Comparison of ENCODE assay signal across 8 mouse cellular contexts in genomic region chr1:63115540-63115939, GRCm38 (mm10). TPM values are rescaled to one million over a fixed set of nuclear protein-coding genes. Genes with fewer than 3 reads are reported as not detected.
DNase-seq lines count a peak whose midpoint lies in the region; ATAC-seq and TF ChIP-seq lines count a peak whose summit lies in the region.

No protein-coding gene starts in this region.

- no peak for TF ChIP-seq POLR2A in cerebellum, adult 2 months (IDR thresholded peaks at IDR 0.05; ENCODE audit: borderline replicate concordance, insufficient read depth, low read length)
- no peak for TF ChIP-seq POLR2A in CH12.LX (IDR thresholded peaks at IDR 0.05; ENCODE audit: low read depth, low read length)

- H3K9me3 ChIP-seq in CH12.LX (replicated peaks; ENCODE audit: low read length) = no peaks in the 10 kb centered on the region
- no peaks in the 10 kb centered on the region for H3K9me3 ChIP-seq in forebrain, embryonic 16.5 days (ENCODE audit: control insufficient read depth, low read length)
- H3K9me3 ChIP-seq in liver, postnatal 0 days (ENCODE audit: low read length) = no peaks in the 10 kb centered on the region

- H3K27me3 ChIP-seq in cerebellum, adult 2 months (ENCODE audit: control insufficient read depth, insufficient read depth, low read length) = no peaks in the 10 kb centered on the region
- no peaks in the 10 kb centered on the region for H3K27me3 ChIP-seq in CH12.LX (replicated peaks)
- no peaks in the 10 kb centered on the region for H3K27me3 ChIP-seq in forebrain, embryonic 16.5 days (replicated peaks; ENCODE audit: control insufficient read depth, insufficient read depth, low read length)
- no peaks in the 10 kb centered on the region for H3K27me3 ChIP-seq in liver, postnatal 0 days (ENCODE audit: insufficient read depth, low read length)

- TF ChIP-seq RAD21 in CH12.LX (IDR thresholded peaks at IDR 0.05; ENCODE audit: low read depth, low read length) = no peak

- in situ Hi-C loops in CH12.LX (cut with MboI; ENCODE audit: low pct_ligation_motif_present, low pct_unique_long_range_greater_than_20kb, low sequenced_read_pairs) = no loop called here

- H3K4me1 ChIP-seq in cerebellum, adult 2 months (ENCODE audit: control insufficient read depth, insufficient read depth, low read length) = peaks cover 5% of the 10 kb centered on the region
- H3K4me1 ChIP-seq in CH12.LX (ENCODE audit: control insufficient read depth in 1 of 2, insufficient read depth in 2 of 2) = peaks cover 14 to 27% of the 10 kb centered on the region in 2 experiments
- H3K4me1 ChIP-seq in forebrain, embryonic 16.5 days (replicated peaks; ENCODE audit: control insufficient read depth, insufficient read depth, low read length) = peaks cover 24% of the 10 kb centered on the region
- H3K4me1 ChIP-seq in liver, postnatal 0 days (ENCODE audit: insufficient read depth) = peaks cover 18% of the 10 kb centered on the region

- peak overlapping the region; percentile 43 for H3K4me3 ChIP-seq in cerebellum, adult 2 months (replicated peaks; ENCODE audit: insufficient read depth, low read depth, low read length)
- H3K4me3 ChIP-seq in CH12.LX (replicated peaks in 1 of 3; ENCODE audit: low read depth in 2 of 3, low read length in 2 of 3, poor library complexity in 1 of 3) = peak overlapping the region; percentile 61 to 86 (median 74)
- peak overlapping the region; percentile 90 for H3K4me3 ChIP-seq in forebrain, embryonic 16.5 days (replicated peaks; ENCODE audit: low read length)
- H3K4me3 ChIP-seq in liver, postnatal 0 days (ENCODE audit: low read depth, low read length) = peak overlapping the region; percentile 93

- TF ChIP-seq EP300 in CH12.LX (IDR thresholded peaks at IDR 0.05; ENCODE audit: low read length) = no peak
- no peak for TF ChIP-seq EP300 in liver, postnatal 0 days (IDR thresholded peaks at IDR 0.05; ENCODE audit: low read depth)

- peaks cover 61% of the 10 kb centered on the region for H3K79me2 ChIP-seq in CH12.LX (replicated peaks; ENCODE audit: control insufficient read depth, extremely low read depth, insufficient read depth, poor library complexity, severe bottlenecking)

- H3K4me2 ChIP-seq in CH12.LX (ENCODE audit: insufficient read depth, low read depth, poor library complexity, severe bottlenecking) = peak overlapping the region; percentile 94
- peak overlapping the region; percentile 94 for H3K4me2 ChIP-seq in forebrain, embryonic 16.5 days (ENCODE audit: low read length)
- H3K4me2 ChIP-seq in liver, postnatal 0 days (ENCODE audit: low read depth, low read length) = peak overlapping the region; percentile 86

- H3K9ac ChIP-seq in CH12.LX (ENCODE audit: insufficient read depth, low read depth) = peak overlapping the region; percentile 100
- peak overlapping the region; percentile 100; the same call in 1 of the 2 replicates for H3K9ac ChIP-seq in forebrain, embryonic 16.5 days (replicated peaks; ENCODE audit: low read depth, low read length)
- peak overlapping the region; percentile 100 for H3K9ac ChIP-seq in liver, postnatal 0 days (replicated peaks)

- TF ChIP-seq CTCF in cerebellum, adult 2 months (IDR thresholded peaks at IDR 0.05; ENCODE audit: borderline replicate concordance, insufficient read depth, low read depth, low read length) = no peak
- no peak for TF ChIP-seq CTCF in CH12.LX (conservative IDR thresholded peaks at IDR 0.05 in 1 of 2, IDR thresholded peaks at IDR 0.05 in 1 of 2; ENCODE audit: low read depth in 2 of 2, low read length in 2 of 2)
- no peak for TF ChIP-seq CTCF in liver, postnatal 0 days (IDR thresholded peaks at IDR 0.05; ENCODE audit: low read depth)

- ATAC-seq in cerebellum, adult (ENCODE audit: insufficient number of reproducible peaks, low FRiP score, low TSS enrichment) = no peak
- ATAC-seq in forebrain, embryonic 16.5 days = no peak
- ATAC-seq in liver, postnatal 0 days = no peak

- no peak overlapping the region for H3K27ac ChIP-seq in cerebellum, adult 2 months (ENCODE audit: insufficient read depth, low read length)
- no peak overlapping the region for H3K27ac ChIP-seq in CH12.LX (ENCODE audit: insufficient read depth, low read depth)
- no peak overlapping the region for H3K27ac ChIP-seq in forebrain, embryonic 16.5 days (ENCODE audit: low read length)
- peak overlapping the region; percentile 100; the same call in 1 of the 2 replicates for H3K27ac ChIP-seq in liver, postnatal 0 days (ENCODE audit: low read depth)

- dilution Hi-C loops in CH12.LX (cut with MboI; ENCODE audit: extremely low pct_ligation_motif_present, extremely low pct_unique_long_range_greater_than_20kb, low sequenced_read_pairs) = no loop called here

- peaks cover 17 to 31% of the 10 kb centered on the region in 2 experiments for H3K36me3 ChIP-seq in CH12.LX (replicated peaks in 1 of 2; ENCODE audit: control insufficient read depth in 1 of 2, insufficient read depth in 1 of 2, low read length in 1 of 2)
- H3K36me3 ChIP-seq in forebrain, embryonic 16.5 days (ENCODE audit: control insufficient read depth, insufficient read depth) = 0 out of 2 replicates have a peak, but pooled peaks cover 2% of the 10 kb centered on the region
- peaks cover 31% of the 10 kb centered on the region for H3K36me3 ChIP-seq in liver, postnatal 0 days (replicated peaks; ENCODE audit: insufficient read depth, low read length)

- DNase-seq in cerebellum, adult 2 months = no peak
- DNase-seq in CH12.LX (ENCODE audit: extremely low read depth) = no peak
- DNase-seq in liver, postnatal 0 days = no peak
- no peak for DNase-seq in testis, postnatal 14 days (ENCODE audit: low spot score)
- DNase-seq in adrenal gland, postnatal 36 days = no peak
- DNase-seq in right cerebral cortex, postnatal 14 days = no peak

- 19% methylated on average over 3 of the region's 3 CpGs for WGBS in cerebellum, adult 2 months
- WGBS in forebrain, embryonic 16.5 days = 57% methylated on average over 3 of the region's 3 CpGs
- whole genome bisulfite sequencing in liver, postnatal 0 days (ENCODE audit: insufficient replicate concordance) = 14% methylated on average over 3 of the region's 3 CpGs

TF ChIP-seq in CH12.LX, 34 proteins besides CTCF, POLR2A, EP300 and RAD21:
- TF ChIP-seq ZNF384 (IDR thresholded peaks at IDR 0.05; ENCODE audit: low read depth, low read length) (peak; percentile 52; the same call in 1 of the 2 replicates), CHD1 (IDR thresholded peaks at IDR 0.05; ENCODE audit: low read depth, low read length) (no peak; the same call in 1 of the 2 replicates), GABPA (IDR thresholded peaks at IDR 0.05; ENCODE audit: insufficient replicate concordance, low read depth, low read length) (no peak), KAT2A (IDR thresholded peaks at IDR 0.05; ENCODE audit: insufficient replicate concordance, low read length) (no peak), MXI1 (IDR thresholded peaks at IDR 0.05; ENCODE audit: low read depth, low read length) (peak; percentile 75), MYC (IDR thresholded peaks at IDR 0.05; ENCODE audit: low read depth, low read length) (peak; percentile 42; the same call in 1 of the 2 replicates), MAX (IDR thresholded peaks at IDR 0.05; ENCODE audit: low read length) (0 out of 2 replicates have a peak, but pooled peaks have one; percentile 13)

RNA-seq across cellular contexts. Expression of gene Ino80d, which starts 1.1 kb away (rescaled TPM):
- polyA plus RNA-seq in cerebellum, adult 2 months (2012; rRNA removed) = 10.2 and 10.6 TPM in 2 replicates
- total RNA-seq in CH12.LX (2012; rRNA removed) (5.8 and 6.0 TPM in 2 replicates), CH12.LX (2014; rRNA removed) (3.4 and 4.6 TPM in 2 replicates)
- polyA plus RNA-seq in CH12.LX (2012; ENCODE audit: insufficient read length, low read depth) = 3.8 and 4.5 TPM in 2 replicates
- polyA plus RNA-seq in forebrain, embryonic 16.5 days (2015; fragmentation: Nextera tagmentation; extraction: Ambion mirVana) = 9.0 and 10.5 TPM in 2 replicates
- polyA plus RNA-seq in liver, postnatal 0 days (2015; fragmentation: Nextera tagmentation; extraction: Ambion mirVana) = 2.3 and 2.8 TPM in 2 replicates
- 10 to 100 TPM; 27.3 to 29.2 TPM for total RNA-seq in adrenal gland, postnatal 36 days (2021)

Comparison
In these comparisons a context has a peak if more than half of its experiments do, and no peak if none do; other contexts are left out.
1. H3K4me3 ChIP-seq: peak in every context shown above with its lines; median percentile 93 in liver, postnatal 0 days; 90 in forebrain, embryonic 16.5 days; 74 in CH12.LX; 43 in cerebellum, adult 2 months.